Mouse (Mus musculus): ENCODE data around the gene Glis3. TPM values are rescaled to one million over a fixed set of nuclear protein-coding genes. Genes with fewer than 3 reads are reported as not detected.

Glis3 gene
- total RNA-seq, 1 experiment: 3.3 TPM

DNA sequence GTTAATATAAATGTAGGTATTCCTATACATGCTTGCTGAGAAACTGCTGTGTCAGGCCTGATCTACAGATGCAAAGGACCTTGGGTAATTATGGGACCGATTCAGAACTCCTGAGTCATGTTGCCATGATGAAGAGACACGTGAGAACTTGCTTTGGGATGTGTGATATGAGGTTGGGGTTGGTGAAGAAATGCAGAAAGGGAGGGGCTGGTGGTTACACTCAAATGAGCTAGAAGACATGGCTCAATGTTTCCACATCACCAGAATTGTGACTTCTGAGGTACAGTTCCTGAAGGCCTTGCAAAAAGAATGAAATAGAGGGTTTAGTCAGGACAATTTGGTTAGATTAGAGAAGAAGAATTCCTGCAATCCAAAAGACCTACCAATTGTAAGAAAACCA lies 405.4 kb downstream of the Glis3 start:
- no peak overlapping the region for H3K27ac ChIP-seq (ENCODE audit: insufficient read depth, low read depth, low read length, poor library complexity, severe bottlenecking)
- no peak for DNase-seq (ENCODE audit: low read depth, low spot score)
- in situ Hi-C loops (cut with MboI; ENCODE audit: low sequenced_read_pairs in 2 of 2, unreplicated experiment in 2 of 2): no loop called here
- H3K4me1 ChIP-seq (ENCODE audit: control insufficient read depth in 2 of 2, insufficient read depth in 2 of 2, low read length in 2 of 2, poor library complexity in 1 of 2): no peaks in the 10 kb centered on the region
- H3K36me3 ChIP-seq (ENCODE audit: control insufficient read depth, insufficient read depth, low read length, poor library complexity, severe bottlenecking): no peaks in the 10 kb centered on the region
- no peak for TF ChIP-seq CHD2 (IDR thresholded peaks at IDR 0.05; ENCODE audit: low read depth, low read length)
- TF ChIP-seq HCFC1 (IDR thresholded peaks at IDR 0.05; ENCODE audit: borderline replicate concordance, insufficient read depth, low read length): no peak
- no peak for TF ChIP-seq ZC3H11A (IDR thresholded peaks at IDR 0.05; ENCODE audit: borderline replicate concordance, low read depth, low read length)
- no peak for TF ChIP-seq MAFK (IDR thresholded peaks at IDR 0.05; ENCODE audit: insufficient read depth, low read depth, low read length)
- TF ChIP-seq ZNF384 (IDR thresholded peaks at IDR 0.05; ENCODE audit: low read depth, low read length): no peak
- H3K9ac ChIP-seq (ENCODE audit: insufficient read depth, low read depth, low read length, poor library complexity, severe bottlenecking): no peak overlapping the region
- no peaks in the 10 kb centered on the region for H3K9me3 ChIP-seq (ENCODE audit: control insufficient read depth, insufficient read depth, low read depth, low read length)
- no peak overlapping the region for H3K4me3 ChIP-seq (ENCODE audit: insufficient read depth in 1 of 2, low read depth in 1 of 2, low read length in 2 of 2, poor library complexity in 1 of 2, severe bottlenecking in 1 of 2)

DNA sequence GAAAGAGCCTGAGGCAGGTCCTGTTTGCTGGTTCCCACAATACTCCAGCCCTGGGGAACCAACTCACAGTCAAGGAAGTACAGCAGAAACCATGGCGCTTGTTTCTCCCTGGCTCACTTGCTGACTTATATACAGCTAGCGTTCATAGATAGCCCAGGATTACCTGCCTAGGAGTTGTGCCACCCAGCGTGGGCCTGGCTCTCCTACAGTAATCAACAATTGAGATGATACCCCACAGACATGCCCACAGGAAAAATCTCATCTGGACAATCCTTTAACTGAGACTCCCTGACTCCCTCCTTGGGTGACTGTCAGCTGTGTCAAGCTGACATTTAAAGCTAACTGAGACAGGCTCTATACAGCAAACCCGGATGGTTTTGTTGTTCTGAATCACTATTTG lies 405.9 kb downstream of the Glis3 start:
- in situ Hi-C loops (cut with MboI; ENCODE audit: low sequenced_read_pairs in 2 of 2, unreplicated experiment in 2 of 2): no loop called here
- DNase-seq (ENCODE audit: low read depth, low spot score): no peak
- Histone ChIP-seq H3K9ac (ENCODE audit: insufficient read depth, low read depth, low read length, poor library complexity, severe bottlenecking) (no peak overlapping the region), H3K4me1 (ENCODE audit: control insufficient read depth in 2 of 2, insufficient read depth in 2 of 2, low read length in 2 of 2, poor library complexity in 1 of 2) (no peaks in the 10 kb centered on the region), H3K36me3 (ENCODE audit: control insufficient read depth, insufficient read depth, low read length, poor library complexity, severe bottlenecking) (no peaks in the 10 kb centered on the region), H3K9me3 (ENCODE audit: control insufficient read depth, insufficient read depth, low read depth, low read length) (no peaks in the 10 kb centered on the region), H3K4me3 (ENCODE audit: insufficient read depth in 1 of 2, low read depth in 1 of 2, low read length in 2 of 2, poor library complexity in 1 of 2, severe bottlenecking in 1 of 2) (no peak overlapping the region), H3K27ac (ENCODE audit: insufficient read depth, low read depth, low read length, poor library complexity, severe bottlenecking) (no peak overlapping the region)
- no peak for TF ChIP-seq MAFK (IDR thresholded peaks at IDR 0.05; ENCODE audit: insufficient read depth, low read depth, low read length)
- TF ChIP-seq ZC3H11A (IDR thresholded peaks at IDR 0.05; ENCODE audit: borderline replicate concordance, low read depth, low read length): no peak
- TF ChIP-seq ZNF384 (IDR thresholded peaks at IDR 0.05; ENCODE audit: low read depth, low read length): no peak
- TF ChIP-seq CHD2 (IDR thresholded peaks at IDR 0.05; ENCODE audit: low read depth, low read length): no peak
- no peak for TF ChIP-seq HCFC1 (IDR thresholded peaks at IDR 0.05; ENCODE audit: borderline replicate concordance, insufficient read depth, low read length)

DNA sequence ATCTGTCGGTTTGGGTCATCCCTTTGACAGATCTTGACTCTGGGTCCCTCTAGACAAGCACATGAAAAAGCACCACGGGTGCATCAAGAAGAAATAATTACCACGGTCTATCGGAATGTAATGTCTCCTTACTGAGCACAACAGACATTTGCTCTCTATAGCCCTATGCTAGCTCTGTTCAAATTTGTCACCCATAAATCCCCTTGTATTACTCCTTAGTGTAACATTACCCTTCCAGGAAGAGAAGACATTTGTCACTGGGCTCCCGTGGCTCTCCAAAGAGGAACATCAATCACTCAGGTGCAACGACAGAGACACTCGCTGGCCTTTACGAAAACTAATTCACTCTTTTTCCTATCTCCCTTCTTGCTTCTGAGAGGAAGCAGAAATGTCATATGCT lies 413.0 kb downstream of the Glis3 start:
- Histone ChIP-seq H3K36me3 (ENCODE audit: control insufficient read depth, insufficient read depth, low read length, poor library complexity, severe bottlenecking) (no peaks in the 10 kb centered on the region), H3K9me3 (ENCODE audit: control insufficient read depth, insufficient read depth, low read depth, low read length) (no peaks in the 10 kb centered on the region), H3K4me3 (ENCODE audit: insufficient read depth in 1 of 2, low read depth in 1 of 2, low read length in 2 of 2, poor library complexity in 1 of 2, severe bottlenecking in 1 of 2) (no peak overlapping the region), H3K9ac (ENCODE audit: insufficient read depth, low read depth, low read length, poor library complexity, severe bottlenecking) (no peak overlapping the region), H3K4me1 (ENCODE audit: control insufficient read depth in 2 of 2, insufficient read depth in 2 of 2, low read length in 2 of 2, poor library complexity in 1 of 2) (no peaks in the 10 kb centered on the region), H3K27ac (ENCODE audit: insufficient read depth, low read depth, low read length, poor library complexity, severe bottlenecking) (no peak overlapping the region)
- no peak for TF ChIP-seq ZNF384 (IDR thresholded peaks at IDR 0.05; ENCODE audit: low read depth, low read length)
- TF ChIP-seq MAFK (IDR thresholded peaks at IDR 0.05; ENCODE audit: insufficient read depth, low read depth, low read length): no peak
- TF ChIP-seq ZC3H11A (IDR thresholded peaks at IDR 0.05; ENCODE audit: borderline replicate concordance, low read depth, low read length): no peak
- no peak for TF ChIP-seq HCFC1 (IDR thresholded peaks at IDR 0.05; ENCODE audit: borderline replicate concordance, insufficient read depth, low read length)
- TF ChIP-seq CHD2 (IDR thresholded peaks at IDR 0.05; ENCODE audit: low read depth, low read length): no peak
- in situ Hi-C loops (cut with MboI; ENCODE audit: low sequenced_read_pairs in 2 of 2, unreplicated experiment in 2 of 2): no loop called here
- DNase-seq (ENCODE audit: low read depth, low spot score): no peak

DNA sequence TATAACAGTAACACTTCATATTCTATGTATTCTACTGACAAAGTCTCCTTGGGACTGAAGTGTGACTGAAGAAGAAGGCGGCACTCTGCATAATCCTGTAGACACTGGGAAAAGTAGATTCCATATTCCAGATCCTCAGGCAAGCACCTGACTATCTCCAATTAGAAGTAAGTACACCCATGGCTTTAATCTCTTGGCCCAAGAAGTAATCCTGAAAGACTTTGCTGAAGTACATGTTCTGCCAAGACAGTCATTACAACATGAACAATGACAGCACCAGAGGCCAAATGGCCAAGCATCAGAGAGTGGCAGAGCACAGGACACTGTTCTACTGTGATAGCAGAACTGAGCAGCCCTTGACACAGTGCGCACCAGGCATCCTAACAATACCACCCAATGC lies 414.1 kb downstream of the Glis3 start:
- no peak overlapping the region for H3K27ac ChIP-seq (ENCODE audit: insufficient read depth, low read depth, low read length, poor library complexity, severe bottlenecking)
- no peak overlapping the region for H3K4me3 ChIP-seq (ENCODE audit: insufficient read depth in 1 of 2, low read depth in 1 of 2, low read length in 2 of 2, poor library complexity in 1 of 2, severe bottlenecking in 1 of 2)
- no peak overlapping the region for H3K9ac ChIP-seq (ENCODE audit: insufficient read depth, low read depth, low read length, poor library complexity, severe bottlenecking)
- no peaks in the 10 kb centered on the region for H3K9me3 ChIP-seq (ENCODE audit: control insufficient read depth, insufficient read depth, low read depth, low read length)
- no peak for DNase-seq (ENCODE audit: low read depth, low spot score)
- in situ Hi-C loops (cut with MboI; ENCODE audit: low sequenced_read_pairs in 2 of 2, unreplicated experiment in 2 of 2): no loop called here
- no peaks in the 10 kb centered on the region for H3K36me3 ChIP-seq (ENCODE audit: control insufficient read depth, insufficient read depth, low read length, poor library complexity, severe bottlenecking)
- no peaks in the 10 kb centered on the region for H3K4me1 ChIP-seq (ENCODE audit: control insufficient read depth in 2 of 2, insufficient read depth in 2 of 2, low read length in 2 of 2, poor library complexity in 1 of 2)
- TF ChIP-seq ZC3H11A (IDR thresholded peaks at IDR 0.05; ENCODE audit: borderline replicate concordance, low read depth, low read length) (no peak), CHD2 (IDR thresholded peaks at IDR 0.05; ENCODE audit: low read depth, low read length) (no peak), MAFK (IDR thresholded peaks at IDR 0.05; ENCODE audit: insufficient read depth, low read depth, low read length) (no peak), HCFC1 (IDR thresholded peaks at IDR 0.05; ENCODE audit: borderline replicate concordance, insufficient read depth, low read length) (no peak), ZNF384 (IDR thresholded peaks at IDR 0.05; ENCODE audit: low read depth, low read length) (no peak)

All from ES-E14 (cell line).